Mouse (Mus musculus) cerebellum, adult 11 months (tissue): ENCODE data around the gene Tnks2.
"Not testable (repeated sequence)": the region's sequence is repeated elsewhere in the genome, so short reads cannot be mapped to it uniquely, and the experiment has no call there.

ENCODE experiments used
- DNase-seq: peaks from one replicate; pipeline ENCODE4 v3.0.0; 2022

The Tnks2 gene

GRCm38 (mm10) chr19:36827650-36828049 is 6.4 kb upstream of the Tnks2 start:
- no peak for DNase-seq

- peak; percentile 15 for DNase-seq
Measured at GRCm38 (mm10) chr19:36828322-36828721, 5.7 kb upstream of the Tnks2 start.

GRCm38 (mm10) chr19:36832951-36833787 is 863 bp upstream of the Tnks2 start:
- DNase-seq = peak; percentile 18

- DNase-seq = no peak
Measured at GRCm38 (mm10) chr19:36834532-36835431, 750 bp downstream of the Tnks2 start.

- DNase-seq = no peak
Measured at GRCm38 (mm10) chr19:36836035-36836434, 2.0 kb downstream of the Tnks2 start.

- no peak for DNase-seq
Measured at GRCm38 (mm10) chr19:36840301-36840700, 6.3 kb downstream of the Tnks2 start.

- DNase-seq = no peak
Measured at GRCm38 (mm10) chr19:36843866-36844265, 9.8 kb downstream of the Tnks2 start.

- DNase-seq = no peak
Measured at GRCm38 (mm10) chr19:36845924-36846323, 11.9 kb downstream of the Tnks2 start.

- DNase-seq = no peak
Measured at GRCm38 (mm10) chr19:36853831-36854230, 19.8 kb downstream of the Tnks2 start.

- DNase-seq = no peak
Measured at GRCm38 (mm10) chr19:36857851-36858250, 23.8 kb downstream of the Tnks2 start.

GRCm38 (mm10) chr19:36860393-36860792 is 26.4 kb downstream of the Tnks2 start:
- no peak for DNase-seq

GRCm38 (mm10) chr19:36865905-36866304 is 31.9 kb downstream of the Tnks2 start:
- DNase-seq = no peak

- no peak for DNase-seq
Measured at GRCm38 (mm10) chr19:36867416-36867815, 33.4 kb downstream of the Tnks2 start.

- not testable (repeated sequence) for DNase-seq
Measured at GRCm38 (mm10) chr19:36868675-36869074, 34.6 kb downstream of the Tnks2 start.

GRCm38 (mm10) chr19:36874651-36875050 is 40.6 kb downstream of the Tnks2 start:
- no peak for DNase-seq

GRCm38 (mm10) chr19:36877329-36877728 is 43.3 kb downstream of the Tnks2 start:
- no peak for DNase-seq

GRCm38 (mm10) chr19:36878743-36879495 is 44.9 kb downstream of the Tnks2 start:
- DNase-seq = no peak

- no peak for DNase-seq
Measured at GRCm38 (mm10) chr19:36883119-36883518, 49.1 kb downstream of the Tnks2 start.

- no peak for DNase-seq
Measured at GRCm38 (mm10) chr19:36886316-36886715, 52.3 kb downstream of the Tnks2 start.

- DNase-seq = no peak
Measured at GRCm38 (mm10) chr19:36887706-36888105, 53.7 kb downstream of the Tnks2 start.

GRCm38 (mm10) chr19:36891746-36892145 is 57.7 kb downstream of the Tnks2 start:
- no peak for DNase-seq

- DNase-seq = no peak
Measured at GRCm38 (mm10) chr19:36896791-36897569, 62.9 kb downstream of the Tnks2 start.
